Mouse (Mus musculus): ENCODE results near the gene Tenm3. TPM values are rescaled to one million over a fixed set of nuclear protein-coding genes. Genes with fewer than 3 reads are reported as not detected.
A peak's percentile ranks its signal among the peaks of the same experiment; 100 is the strongest.

Tenm3 gene
- total RNA-seq, 2 experiments from 2014 or later, result 8.5 to 9.5 TPM

DNA sequence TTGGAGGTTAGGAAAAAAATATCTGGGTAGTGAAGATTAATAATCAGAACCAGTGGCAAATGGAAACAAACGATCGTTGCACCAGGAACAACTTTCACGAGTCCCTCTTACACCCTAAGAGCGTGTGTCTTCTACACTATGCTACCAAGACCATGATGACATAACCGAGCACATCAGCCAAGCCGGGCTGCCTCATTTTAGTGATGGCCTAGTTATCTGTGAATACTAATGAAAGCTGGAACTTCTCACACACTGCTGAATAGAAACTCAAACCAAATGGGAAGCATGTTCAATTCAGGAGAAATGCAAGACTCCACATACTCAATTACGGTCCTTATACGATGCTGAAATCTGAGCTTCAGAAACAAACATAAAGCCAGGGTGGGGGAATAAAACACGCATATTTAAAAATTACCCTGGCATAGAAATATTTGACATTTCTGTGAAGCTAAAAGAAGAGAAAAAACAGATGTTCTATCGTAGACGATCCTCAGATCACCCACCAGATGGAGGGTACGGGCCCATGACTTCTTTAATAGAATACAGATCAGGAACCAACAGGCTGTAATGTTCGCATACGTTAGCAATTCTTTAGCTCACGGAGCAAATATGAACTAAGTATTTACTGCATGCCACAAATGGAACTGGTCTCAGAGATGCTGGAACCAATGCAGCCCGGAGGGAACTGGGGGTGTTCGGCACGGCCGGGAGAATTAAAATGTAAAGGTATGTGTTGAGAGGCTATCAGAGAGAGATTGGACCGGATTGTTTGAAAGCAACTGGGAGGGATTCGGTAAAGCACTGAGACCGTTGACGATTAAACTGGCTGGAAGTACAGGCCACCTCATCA lies 393.1 kb downstream of the Tenm3 start:
- peak; percentile 15 for DNase-seq

DNA sequence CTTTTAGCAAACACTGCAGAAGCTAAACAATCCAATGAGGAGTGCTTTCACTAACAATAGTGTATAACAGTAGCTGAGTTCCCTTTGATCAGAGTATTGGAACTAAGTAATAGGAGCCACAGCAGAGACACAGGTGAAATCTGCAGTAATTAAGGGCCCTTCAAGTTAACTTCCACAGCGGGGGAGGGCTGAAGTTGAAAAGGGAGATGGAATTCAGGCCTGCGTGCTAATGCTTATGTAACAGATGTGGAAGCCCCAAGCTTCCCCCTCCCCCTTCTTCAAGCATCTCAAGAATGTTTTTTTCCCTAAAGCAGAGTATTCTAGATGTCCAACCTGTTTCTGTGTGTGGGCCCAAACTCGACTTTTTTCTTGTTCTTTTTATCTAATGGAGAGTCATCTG lies 394.1 kb downstream of the Tenm3 start:
- DNase-seq, result no peak

DNA sequence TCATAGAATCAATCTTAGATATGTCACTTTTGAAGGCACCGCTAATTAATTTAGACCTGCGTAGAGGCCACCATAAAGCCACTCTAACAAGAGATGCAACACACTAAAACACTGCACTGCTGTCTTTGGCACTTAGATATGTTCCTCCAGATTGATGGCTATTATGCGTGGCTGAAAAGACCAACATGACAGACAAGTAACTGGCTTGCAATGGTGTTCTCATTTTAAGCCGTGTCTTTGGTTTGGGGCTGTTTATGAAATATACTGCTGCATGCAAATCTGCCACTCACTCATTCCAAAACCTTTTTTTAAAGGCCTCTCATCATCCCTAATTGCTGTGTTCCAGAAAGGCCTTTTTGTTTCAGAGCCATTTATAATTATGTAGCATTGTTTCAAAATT lies 398.1 kb downstream of the Tenm3 start:
- no peak for DNase-seq

DNA sequence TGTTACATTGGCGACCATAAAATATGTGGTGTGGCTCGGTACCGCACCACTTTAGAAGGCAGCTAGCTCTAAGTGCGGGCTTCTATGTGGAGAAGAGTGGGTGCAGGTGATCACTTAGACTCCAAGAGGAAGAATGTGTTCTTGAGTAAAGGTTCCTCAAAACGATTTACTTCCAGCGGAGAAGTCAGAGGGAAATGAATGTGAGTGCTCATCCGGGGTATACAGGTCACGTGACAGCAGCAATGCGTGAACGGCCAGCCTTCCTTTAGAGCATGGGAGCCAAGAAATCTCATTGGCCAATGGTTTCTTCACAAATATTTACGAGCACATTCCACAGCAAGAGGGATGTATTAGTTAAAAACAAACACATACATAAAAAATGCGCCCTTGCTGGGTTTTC lies 404.3 kb downstream of the Tenm3 start:
- no peak for DNase-seq

DNA sequence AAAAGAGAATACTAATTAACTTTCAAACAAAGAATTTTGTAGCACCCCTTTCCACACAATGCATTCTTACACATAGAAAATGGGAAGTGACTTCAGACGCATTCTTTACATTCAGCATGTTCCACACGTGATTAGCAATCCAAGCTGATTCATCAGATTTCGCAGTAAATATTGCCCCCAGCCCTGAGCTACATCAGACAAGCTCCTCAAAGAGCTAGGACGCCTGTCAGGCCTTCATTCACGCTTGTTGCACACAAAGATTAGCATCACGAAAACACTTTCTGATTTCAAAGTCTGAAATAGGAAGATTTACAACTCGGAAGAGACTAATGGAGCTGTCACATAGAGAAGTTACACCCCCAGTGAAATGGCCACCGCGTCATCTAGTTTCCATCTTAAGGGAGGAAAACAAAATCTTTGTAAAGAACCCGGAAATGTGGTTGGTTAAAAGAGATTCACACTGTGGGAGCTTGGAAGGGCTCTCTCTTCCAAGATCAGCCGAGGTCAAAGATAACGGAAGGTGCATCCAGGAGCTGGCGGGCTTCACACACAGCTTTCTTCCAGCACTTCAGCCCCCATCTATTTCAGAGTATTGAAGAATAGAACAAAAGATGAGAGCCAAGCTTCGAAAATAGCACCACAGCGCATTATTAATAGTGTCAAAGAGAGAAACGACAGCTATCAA lies 406.1 kb downstream of the Tenm3 start:
- no peak for DNase-seq

DNA sequence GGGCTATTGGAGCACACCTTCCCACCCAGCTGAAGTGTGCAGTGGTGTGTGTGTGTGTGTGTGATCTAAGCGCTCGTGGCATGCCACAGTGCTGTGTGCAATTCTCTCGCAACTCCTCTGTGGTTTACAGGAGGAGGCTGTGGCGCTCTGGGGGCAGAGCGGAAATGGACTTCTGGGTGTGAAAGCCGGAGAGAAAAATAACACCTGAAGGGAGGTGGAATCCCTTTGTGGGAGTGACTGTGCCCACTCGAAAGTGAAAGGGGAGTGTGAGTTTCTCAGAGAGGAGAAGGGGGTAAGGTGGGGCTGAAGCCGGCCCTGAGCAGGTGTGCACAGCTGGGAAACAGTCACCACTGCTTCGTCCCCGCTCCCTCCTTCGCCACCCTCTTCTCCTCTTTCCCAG lies 418.6 kb downstream of the Tenm3 start:
- DNase-seq, result no peak

DNA sequence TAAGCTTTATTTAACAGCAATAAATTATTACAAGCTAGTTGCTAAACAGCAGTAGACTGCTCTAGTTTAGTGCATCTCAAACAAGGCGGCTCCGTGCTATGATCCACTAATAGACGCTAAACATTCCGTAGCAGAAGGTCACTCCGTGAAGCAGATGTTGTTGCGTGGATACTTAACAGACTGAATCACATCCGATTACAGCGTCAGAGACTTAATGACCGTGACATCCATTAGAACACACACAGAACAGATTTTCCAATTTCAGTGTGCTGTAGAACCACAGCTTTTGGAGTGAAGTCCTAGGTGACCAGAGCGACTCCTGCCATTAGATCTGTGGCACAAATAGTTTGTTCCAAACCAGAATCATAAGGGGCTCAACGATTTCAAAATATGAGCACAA lies 426.0 kb downstream of the Tenm3 start:
- no peak for DNase-seq

DNA sequence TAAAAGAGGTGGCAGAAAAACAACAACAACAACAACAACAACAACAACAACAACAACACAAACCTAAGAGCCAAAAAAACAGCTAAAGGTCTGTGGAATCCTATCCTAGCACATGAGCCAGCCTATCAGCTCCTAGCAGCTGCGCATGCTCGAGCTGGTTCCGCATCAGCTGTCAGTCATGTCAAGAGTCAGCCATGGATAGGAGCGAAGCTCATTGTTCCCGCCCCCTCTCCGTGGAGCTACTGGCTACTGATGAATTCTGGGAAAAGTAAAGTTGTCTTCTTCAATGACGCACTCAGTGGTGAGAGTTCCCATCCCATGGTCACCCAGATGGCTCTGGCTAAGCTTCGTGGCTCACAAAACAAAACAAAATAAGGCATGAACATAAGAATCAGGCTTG lies 432.8 kb downstream of the Tenm3 start:
- no peak for DNase-seq

DNA sequence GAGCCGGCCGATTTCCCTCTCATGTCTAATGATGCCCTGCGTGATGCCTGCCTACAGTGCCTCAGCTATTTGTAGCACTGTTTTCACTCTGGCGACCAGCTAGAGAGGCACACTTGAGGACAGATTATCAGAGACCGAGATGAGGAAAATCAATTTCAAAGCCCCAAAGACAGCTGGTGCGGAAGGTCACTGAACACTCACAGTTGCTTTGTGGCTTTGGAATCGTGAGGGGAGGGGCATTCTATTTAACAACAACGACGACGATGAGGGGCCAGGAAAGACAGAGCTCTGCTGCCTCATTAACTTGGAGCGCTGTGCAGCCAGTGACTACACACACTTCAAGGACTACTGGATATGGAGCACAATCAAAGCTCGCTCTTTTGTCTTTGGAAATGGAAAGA lies 443.2 kb downstream of the Tenm3 start:
- no peak for DNase-seq

DNA sequence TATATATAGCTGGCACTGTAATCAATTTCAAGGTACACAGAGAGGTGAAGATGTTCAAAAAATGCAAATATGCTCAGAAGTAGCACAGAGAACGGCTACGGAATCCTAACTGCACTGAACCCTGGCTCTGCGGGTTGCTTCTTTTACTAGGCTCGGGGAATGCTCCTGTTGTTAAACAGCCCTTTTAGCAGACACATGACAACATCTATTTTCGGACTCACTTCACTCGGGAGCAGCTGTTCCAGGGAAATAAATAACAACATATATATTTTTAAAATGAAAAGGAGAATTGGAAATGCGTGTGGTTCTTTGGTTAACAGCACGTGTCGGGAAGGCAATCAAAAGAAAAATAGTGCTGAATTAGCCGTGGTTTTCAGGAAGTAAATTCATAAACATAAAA lies 457.9 kb downstream of the Tenm3 start:
- DNase-seq, result no peak

DNA sequence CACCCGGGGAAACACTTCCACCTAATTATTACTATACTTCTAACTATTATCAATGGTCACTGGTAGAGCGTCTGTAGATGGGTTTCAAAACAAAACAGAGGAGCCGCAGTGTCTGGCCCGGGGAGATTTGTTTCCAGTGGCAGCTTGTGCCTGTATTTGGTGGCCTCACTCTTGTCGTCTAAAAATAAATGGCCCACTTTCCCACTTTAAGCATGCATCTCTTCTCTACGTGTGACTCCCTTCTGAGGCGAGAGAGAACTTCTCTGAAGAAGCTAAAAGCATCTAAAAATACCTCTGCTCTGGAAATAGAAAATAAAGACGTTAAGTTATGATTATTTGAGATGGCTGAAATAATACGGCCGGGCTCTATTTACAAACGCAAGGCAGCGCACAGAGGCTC lies 463.7 kb downstream of the Tenm3 start:
- no peak for DNase-seq

DNA sequence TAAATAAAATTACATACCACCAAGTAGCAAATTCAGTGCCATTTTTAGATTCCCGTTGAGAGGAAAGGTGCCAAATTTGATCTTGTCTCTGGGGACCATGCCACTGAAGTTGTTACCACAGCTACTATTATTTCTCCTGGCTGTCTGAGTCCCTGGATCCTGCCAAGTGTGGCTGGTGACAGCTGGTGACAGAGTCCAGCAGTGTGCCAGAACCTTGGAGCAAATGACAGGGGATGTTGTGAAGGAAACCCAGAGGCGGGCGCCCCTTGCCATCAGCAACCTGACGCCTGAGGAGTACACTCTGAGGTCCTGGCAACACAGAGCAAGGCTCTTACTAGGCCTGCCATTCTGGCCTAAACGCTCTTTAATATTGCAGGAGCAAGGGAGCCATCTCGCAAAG lies 467.0 kb downstream of the Tenm3 start:
- DNase-seq, result peak; percentile 72

DNA sequence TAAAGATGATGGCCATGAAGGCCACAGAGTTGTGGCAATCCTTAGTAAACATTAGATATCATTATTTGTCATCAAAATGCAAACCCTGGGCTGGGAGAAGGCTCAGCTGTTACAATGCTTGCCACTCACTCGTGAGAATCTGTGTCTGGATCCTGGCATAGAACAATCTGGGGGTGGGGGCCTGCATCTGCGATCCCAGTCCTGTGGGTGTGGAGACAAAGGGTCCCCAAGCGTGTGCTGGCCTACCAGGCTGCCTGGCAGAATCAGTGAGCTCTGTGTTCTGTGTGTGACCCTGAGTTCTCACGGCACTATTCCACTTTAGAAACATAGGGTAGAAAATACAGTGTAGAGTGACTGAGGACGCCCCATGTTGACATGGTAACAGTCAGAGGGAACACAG lies 468.6 kb downstream of the Tenm3 start:
- no peak for DNase-seq

DNA sequence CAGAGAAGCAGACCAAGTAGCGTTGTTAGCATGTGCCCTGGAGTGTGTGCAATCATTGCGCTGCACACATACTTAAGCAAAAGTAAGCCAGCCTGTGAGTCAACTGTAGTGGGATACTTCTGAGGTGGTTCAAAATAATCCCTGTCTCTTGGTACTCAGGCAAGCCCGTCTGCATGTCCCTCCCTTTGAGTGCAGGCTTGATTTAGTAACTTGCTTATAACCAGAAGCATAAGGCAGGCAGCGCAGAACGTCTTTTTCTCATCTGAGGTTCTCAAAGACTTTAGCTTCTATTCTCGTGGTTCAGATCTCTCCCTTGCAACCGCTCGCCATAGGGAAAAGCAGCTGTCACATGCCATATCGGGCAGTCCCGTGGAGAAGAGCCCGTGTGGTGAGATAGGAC lies 470.3 kb downstream of the Tenm3 start:
- no peak for DNase-seq

DNA sequence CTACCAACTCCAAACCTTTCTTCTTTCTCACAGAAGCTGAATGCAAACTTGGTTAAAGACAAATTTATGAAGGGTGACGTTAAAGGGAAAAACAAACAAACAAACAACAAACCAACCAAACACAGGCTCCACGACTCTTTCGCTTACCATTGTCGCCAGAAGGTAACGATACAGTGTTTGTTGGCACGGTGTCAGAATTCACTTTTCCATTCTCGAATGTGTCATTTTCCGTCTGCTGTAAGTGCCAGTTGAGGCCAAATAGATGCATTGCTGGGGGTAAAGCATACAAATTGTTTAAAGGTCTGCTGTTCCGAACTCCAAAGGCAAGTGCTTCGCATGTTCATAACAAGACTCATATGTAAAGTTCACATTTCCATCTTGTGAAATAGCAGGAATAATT lies 476.6 kb downstream of the Tenm3 start:
- no peak for DNase-seq

DNA sequence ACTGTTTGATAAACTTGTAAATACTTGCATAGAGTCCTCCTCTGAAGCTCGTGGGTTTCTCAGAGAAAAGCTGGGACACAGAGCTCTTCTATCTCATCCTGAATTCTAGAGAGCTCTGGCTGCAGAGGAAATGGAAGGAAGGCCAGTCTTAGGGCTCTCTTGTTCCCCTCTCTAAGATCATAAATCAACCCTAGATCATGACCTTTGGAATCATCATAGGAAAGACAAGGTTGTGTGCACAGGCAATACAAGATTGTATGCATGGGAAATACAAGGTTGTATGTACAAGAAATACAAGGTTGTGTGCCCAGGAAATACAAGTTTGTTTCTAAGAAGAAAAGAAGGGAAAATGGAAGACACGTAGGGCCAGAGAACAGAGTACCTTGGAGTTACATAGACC lies 486.9 kb downstream of the Tenm3 start:
- DNase-seq, result no peak

DNA sequence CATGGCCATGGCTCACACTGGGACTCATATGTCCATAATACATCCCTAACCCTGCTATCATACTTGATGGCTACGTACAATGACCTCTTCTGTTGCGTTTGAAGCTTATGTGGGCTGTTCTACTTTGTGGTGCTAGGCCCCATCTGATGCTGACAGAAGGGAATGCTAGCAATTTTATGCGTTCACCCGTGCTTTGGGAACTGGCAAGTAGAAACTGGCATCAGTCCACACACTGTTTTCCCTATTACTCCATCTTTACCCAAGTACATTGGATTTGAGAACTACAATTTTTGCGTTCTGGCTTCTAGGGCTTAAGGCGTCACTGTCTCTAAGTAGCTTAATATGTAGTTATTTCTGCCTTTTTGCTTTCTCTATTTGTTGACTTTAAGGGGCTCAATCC lies 490.3 kb downstream of the Tenm3 start:
- no peak for DNase-seq

DNA sequence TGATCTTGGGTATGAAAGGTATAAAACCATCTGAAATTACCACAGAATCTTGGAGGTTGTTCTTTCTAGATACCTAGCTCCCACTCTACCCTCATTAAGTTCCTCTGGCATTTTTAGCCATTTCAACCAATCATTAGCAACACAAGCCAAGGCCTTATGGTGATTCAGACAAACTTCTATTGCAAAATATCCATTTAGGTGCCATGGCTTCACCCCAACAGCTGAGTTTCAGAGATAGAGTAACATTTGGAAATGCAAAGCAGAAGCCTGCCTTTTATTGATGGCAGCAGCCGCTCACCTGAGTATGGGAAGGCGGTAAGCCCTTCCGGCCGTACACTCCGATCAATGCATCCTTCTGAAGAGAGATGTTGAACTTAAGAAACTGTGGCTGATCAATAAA lies 494.9 kb downstream of the Tenm3 start:
- no peak for DNase-seq

DNA sequence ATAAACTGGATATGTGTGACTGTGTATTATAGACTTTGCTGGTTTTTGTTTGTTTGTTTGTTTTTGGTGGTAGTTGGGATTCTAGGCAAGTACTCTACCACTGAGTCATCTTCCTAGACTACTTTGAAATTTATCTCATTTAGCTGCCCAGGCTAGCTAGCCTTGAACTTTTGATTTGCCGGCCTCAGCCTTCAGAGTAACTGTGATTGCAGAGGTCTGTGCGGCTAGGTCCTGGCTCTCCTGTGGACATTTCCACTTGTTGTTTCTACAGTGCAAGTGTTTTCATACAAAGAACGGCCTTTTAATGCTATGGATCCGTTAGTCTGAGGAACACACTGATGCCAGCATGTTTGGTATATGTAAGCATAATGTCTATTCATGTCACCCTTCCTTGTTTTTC lies 495.4 kb downstream of the Tenm3 start:
- no peak for DNase-seq

DNA sequence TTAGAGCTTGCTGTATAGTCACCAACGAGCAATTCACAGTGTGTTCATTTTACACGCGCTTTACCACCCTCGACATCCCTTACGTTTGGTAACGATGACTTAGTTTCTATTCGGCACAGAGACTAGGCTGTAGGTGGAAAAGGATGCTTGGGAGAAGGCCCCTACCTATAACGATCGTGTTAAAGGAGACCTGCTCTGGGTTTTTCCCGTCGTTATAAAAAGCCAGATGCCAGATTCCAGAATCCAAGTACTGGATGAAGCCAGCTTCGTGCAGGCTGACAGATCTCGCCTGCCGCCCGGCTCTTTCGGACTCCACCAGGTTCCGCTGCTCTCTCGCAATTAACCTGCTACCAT lies 500.7 kb downstream of the Tenm3 start:
- no peak for DNase-seq

DNA sequence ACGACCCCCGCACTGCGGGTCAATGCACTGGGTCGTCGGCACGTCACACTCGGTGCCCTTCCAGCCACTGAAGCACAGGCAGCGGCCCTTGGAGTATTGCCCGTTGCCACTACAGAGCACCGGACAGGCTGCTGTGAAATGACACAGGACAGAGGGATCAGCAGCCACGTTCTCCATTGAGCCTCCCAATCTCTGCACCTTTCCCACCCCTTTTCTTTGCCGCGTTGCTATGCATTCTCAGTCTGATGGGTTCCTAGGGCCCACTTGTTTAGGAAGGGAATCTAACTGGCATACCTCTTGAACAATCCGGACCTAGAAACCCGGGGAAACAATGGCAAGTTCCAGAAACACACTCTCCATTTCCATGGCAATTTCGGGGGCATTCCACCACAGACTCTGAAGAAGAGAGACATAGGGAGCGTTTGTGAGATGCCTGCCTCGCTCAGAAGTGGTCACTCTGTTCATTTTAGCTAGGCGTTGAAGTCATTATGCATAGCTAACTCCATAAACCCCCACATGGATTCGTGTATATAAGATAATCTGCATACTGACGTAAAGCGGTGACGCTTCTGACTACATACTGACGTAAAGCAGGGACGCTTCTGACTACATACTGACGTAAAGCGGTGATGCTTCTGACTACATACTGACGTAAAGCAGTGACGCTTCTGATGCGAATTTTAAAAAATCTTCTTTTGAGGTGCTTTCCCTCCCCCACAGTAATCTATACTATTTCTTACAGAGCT lies 501.3 kb downstream of the Tenm3 start:
- peak; percentile 5 for DNase-seq

DNA sequence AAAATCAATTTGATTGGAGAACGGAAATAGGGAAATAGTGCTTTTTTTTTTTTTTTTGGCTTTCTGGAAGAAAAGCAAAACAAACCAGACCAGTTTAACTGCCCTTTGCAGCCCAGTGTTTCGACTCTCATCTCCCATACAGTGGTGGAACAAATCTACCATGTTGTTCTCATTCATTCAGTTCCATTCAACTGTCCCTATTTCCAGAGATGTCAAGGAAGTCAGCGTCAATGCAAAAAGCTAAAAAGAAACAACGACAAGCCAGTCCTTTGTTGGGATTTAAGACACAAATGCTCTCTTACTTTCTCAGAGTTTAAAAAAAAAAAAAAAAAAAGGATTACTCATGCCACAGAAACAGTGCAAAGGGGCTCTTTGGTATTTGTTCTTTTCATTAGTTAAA lies 502.1 kb downstream of the Tenm3 start:
- no peak for DNase-seq

DNA sequence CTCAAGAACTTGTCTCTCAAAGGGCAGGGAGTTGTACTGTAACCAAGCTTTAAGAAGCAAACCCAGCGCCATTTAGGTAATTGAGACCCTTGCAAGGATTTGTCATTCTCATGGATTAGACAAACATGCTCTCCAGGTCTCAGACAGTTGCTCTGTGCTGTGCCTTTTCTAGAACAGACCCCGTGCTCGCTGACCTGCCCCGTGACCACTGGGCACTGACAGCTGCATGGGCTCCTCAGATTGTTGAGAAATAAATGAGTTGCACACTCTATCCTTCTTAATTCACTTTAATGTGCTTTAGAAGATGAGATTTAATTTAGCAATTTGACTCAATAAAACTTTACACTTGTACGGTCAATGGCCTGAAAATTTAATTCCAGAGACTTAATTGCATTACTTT lies 502.5 kb downstream of the Tenm3 start:
- no peak for DNase-seq

Measured in heart, postnatal 4 days (tissue).